Mouse (Mus musculus) thymus, postnatal 0 days (tissue): Measurements from ENCODE around the gene Mx1. TPM values are rescaled to one million over a fixed set of nuclear protein-coding genes. Genes with fewer than 3 reads are reported as not detected.
A peak's percentile ranks its signal among the peaks of the same experiment; 100 is the strongest.

ENCODE experiments used
- DNase-seq: peaks from one replicate; pipeline ENCODE4 v3.0.0-alpha.2; 2015; ENCODE audit warnings: low spot score
- polyA plus RNA-seq: library from polyadenylated mRNA; unstranded; fragments of >200 nt; fragmentation: Nextera tagmentation; extraction: Ambion mirVana; gene quantifications from 2 replicates; pipeline ENCODE4 v1.2.1, GENCODE M21; 2015

Mx1 gene
- polyA plus RNA-seq, result 1.9 and 2.9 TPM in 2 replicates

- DNase-seq, result peak; percentile 22
Observed at GRCm38 (mm10) chr16:97462481-97463181, at the start of gene Mx1. TSS of gene Mx1 (minus strand) at chr16:97462907.

- no peak for DNase-seq
Observed at GRCm38 (mm10) chr16:97512347-97512751, 49.6 kb upstream of the Mx1 start.

- DNase-seq, result no peak
Observed at GRCm38 (mm10) chr16:97511495-97511894, 48.8 kb upstream of the Mx1 start.

- no peak for DNase-seq
Observed at GRCm38 (mm10) chr16:97510849-97511248, 48.1 kb upstream of the Mx1 start.

- no peak for DNase-seq
Observed at GRCm38 (mm10) chr16:97507783-97508182, 45.1 kb upstream of the Mx1 start.

GRCm38 (mm10) chr16:97504793-97505192, 42.1 kb upstream of the Mx1 start:
- DNase-seq, result no peak

GRCm38 (mm10) chr16:97503849-97504248, 41.1 kb upstream of the Mx1 start:
- DNase-seq, result no peak

- no peak for DNase-seq
Observed at GRCm38 (mm10) chr16:97500901-97501300, 38.2 kb upstream of the Mx1 start.

GRCm38 (mm10) chr16:97499450-97499849, 36.7 kb upstream of the Mx1 start:
- no peak for DNase-seq

- no peak for DNase-seq
Observed at GRCm38 (mm10) chr16:97498139-97498538, 35.4 kb upstream of the Mx1 start.

GRCm38 (mm10) chr16:97497682-97498081, 35.0 kb upstream of the Mx1 start:
- no peak for DNase-seq

GRCm38 (mm10) chr16:97496026-97496425, 33.3 kb upstream of the Mx1 start:
- DNase-seq, result no peak

GRCm38 (mm10) chr16:97492369-97492768, 29.7 kb upstream of the Mx1 start:
- DNase-seq, result no peak

GRCm38 (mm10) chr16:97478655-97479054, 15.9 kb upstream of the Mx1 start:
- no peak for DNase-seq

GRCm38 (mm10) chr16:97476524-97476923, 13.8 kb upstream of the Mx1 start:
- no peak for DNase-seq

GRCm38 (mm10) chr16:97475581-97475980, 12.9 kb upstream of the Mx1 start:
- DNase-seq, result no peak

GRCm38 (mm10) chr16:97474671-97475070, 12.0 kb upstream of the Mx1 start:
- no peak for DNase-seq

GRCm38 (mm10) chr16:97467993-97468791, 5.5 kb upstream of the Mx1 start:
- DNase-seq, result no peak

GRCm38 (mm10) chr16:97467472-97467871, 4.8 kb upstream of the Mx1 start:
- no peak for DNase-seq

GRCm38 (mm10) chr16:97466182-97466957, 3.7 kb upstream of the Mx1 start:
- DNase-seq, result peak; percentile 10

- no peak for DNase-seq
Observed at GRCm38 (mm10) chr16:97461271-97461670, 1.4 kb downstream of the Mx1 start.

- no peak for DNase-seq
Observed at GRCm38 (mm10) chr16:97459831-97460230, 2.9 kb downstream of the Mx1 start.
